Mouse (Mus musculus) olfactory bulb, adult 2 months (tissue): ENCODE measurements at regions not wholly inside any gene's neighbourhood (a gene's known extent, or its start where the extent isn't known, plus 50 kb on each side); places are given as distances from the start of the nearest gene placed in this dataset.

Source experiments
- CTCF ChIP-seq: fragments of 200-500 bp; IDR thresholded peaks from 2 replicates; pipeline ENCODE4 v1.5.1; 2012; ENCODE audit warnings: low read depth, mild to moderate bottlenecking, low read length, moderate library complexity; ENCODE audit not compliant: insufficient read depth
- POLR2A ChIP-seq: fragments of 200-500 bp; IDR thresholded peaks from 2 replicates; pipeline ENCODE4 v1.6.1; 2012; ENCODE audit warnings: mild to moderate bottlenecking, low read depth, low read length, moderate library complexity; ENCODE audit not compliant: insufficient read depth

- TF ChIP-seq POLR2A (no peak), CTCF (no peak)
These were observed 445.9 kb upstream of the Sel1l start for GRCm38 (mm10) chr12:92294887-92295286.
